Mouse (Mus musculus) left cerebral cortex, postnatal 25 days (tissue): ENCODE data around the gene 2310034G01Rik. TPM values are rescaled to one million over a fixed set of nuclear protein-coding genes. Genes with fewer than 3 reads are reported as not detected.

Source experiments
- DNase-seq, 2 experiments: peaks; one replicate each; pipeline ENCODE4 v3.0.0; 2022; ENCODE audit warnings: low spot score in 2 of 2, mixed read lengths in 1 of 2
- intact Hi-C: fragments of 180-260 bp; cut with DNase I; formaldehyde crosslinking; loops from one replicate; pipeline ENCODE4 v1.15.1; 2025
- total RNA-seq, 2 experiments: library from RNA; stranded (reverse); gene quantifications; 2 replicates each; pipeline ENCODE4 v1.2.3; 2021

2310034G01Rik gene
- total RNA-seq, 2 experiments from 2014 or later: 0.94 to 1.2 TPM

GRCm38 (mm10) chr19:46331326-46331725 is 18.8 kb downstream of the 2310034G01Rik start:
- intact Hi-C loops: no loop called here
- DNase-seq: no peak

- intact Hi-C loops: loop anchor here (1.0 kb wide), 1 partner anchor 26 kb away; the partner anchor contains the start of gene Nfkb2
These were observed 19.4 kb downstream of the 2310034G01Rik start for GRCm38 (mm10) chr19:46330696-46331095.

GRCm38 (mm10) chr19:46329951-46330350 is 20.2 kb downstream of the 2310034G01Rik start:
- intact Hi-C loops: loop anchor here (1.0 to 5.0 kb wide), 2 partner anchors 26 to 172 kb away; partner anchors contain the start of genes Nfkb2 and Trim8
- DNase-seq: peak; percentile 83 to 87

More at GRCm38 (mm10) chr19:46330696-46331095, 19.4 kb downstream of the 2310034G01Rik start:
- DNase-seq: no peak

GRCm38 (mm10) chr19:46329031-46329641 is 21.0 kb downstream of the 2310034G01Rik start:
- DNase-seq: no peak
- intact Hi-C loops: loop anchor here (5.0 kb wide), 1 partner anchor 173 kb away; the partner anchor contains the start of gene Trim8

GRCm38 (mm10) chr19:46328081-46329030 is 21.7 kb downstream of the 2310034G01Rik start, which contains the start of gene Fbxl15:
Gene Fbxl15, plus strand, starts transcription at chr19:46328184.
- DNase-seq: peak; percentile 98
- intact Hi-C loops: loop anchor here (5.0 kb wide), 1 partner anchor 174 kb away; the partner anchor contains the start of gene Trim8

GRCm38 (mm10) chr19:46327531-46328064 is 22.5 kb downstream of the 2310034G01Rik start:
- intact Hi-C loops: loop anchor here (5.0 kb wide), 1 partner anchor 175 kb away; the partner anchor contains the start of gene Trim8
- DNase-seq: no peak

GRCm38 (mm10) chr19:46326756-46327305 is 23.3 kb downstream of the 2310034G01Rik start, which contains the start of gene Psd:
Gene Psd, minus strand, starts transcription at chr19:46327156.
- DNase-seq: peak; percentile 65 to 77
- intact Hi-C loops: loop anchor here (5.0 kb wide), 1 partner anchor 175 kb away; the partner anchor contains the start of gene Trim8

- DNase-seq: peak in 1 of 2 experiments; percentile 54
- intact Hi-C loops: loop anchor here (5.0 kb wide), 1 partner anchor 176 kb away; the partner anchor contains the start of gene Trim8
These were observed 23.9 kb downstream of the 2310034G01Rik start for GRCm38 (mm10) chr19:46326019-46326755.

- no peak for DNase-seq
- intact Hi-C loops: loop anchor here (5.0 kb wide), 1 partner anchor 177 kb away; the partner anchor contains the start of gene Trim8
These were observed 25.2 kb downstream of the 2310034G01Rik start for GRCm38 (mm10) chr19:46324918-46325317.

- DNase-seq: no peak
- intact Hi-C loops: no loop called here
These were observed 25.7 kb downstream of the 2310034G01Rik start for GRCm38 (mm10) chr19:46324366-46324765.

- intact Hi-C loops: no loop called here
- no peak for DNase-seq
These were observed 26.4 kb downstream of the 2310034G01Rik start for GRCm38 (mm10) chr19:46323716-46324115.

- intact Hi-C loops: no loop called here
- no peak for DNase-seq
These were observed 27.0 kb downstream of the 2310034G01Rik start for GRCm38 (mm10) chr19:46322996-46323572.

GRCm38 (mm10) chr19:46322144-46322995 is 27.7 kb downstream of the 2310034G01Rik start:
- DNase-seq: no peak
- intact Hi-C loops: no loop called here

GRCm38 (mm10) chr19:46321101-46321943 is 28.8 kb downstream of the 2310034G01Rik start:
- DNase-seq: peak in 1 of 2 experiments; percentile 64
- intact Hi-C loops: no loop called here

GRCm38 (mm10) chr19:46320076-46320785 is 29.9 kb downstream of the 2310034G01Rik start:
- intact Hi-C loops: no loop called here
- DNase-seq: no peak
